Mouse (Mus musculus) testis, postnatal 14 days (tissue): ENCODE measurements around the gene Gm3685.
"Not testable (repeated sequence)": the region's sequence is repeated elsewhere in the genome, so short reads cannot be mapped to it uniquely, and the experiment has no call there.

Experiments used
- DNase-seq: peaks from one replicate; pipeline ENCODE4 v3.0.0; 2021; ENCODE audit warnings: low spot score

Gm3685 gene

DNA sequence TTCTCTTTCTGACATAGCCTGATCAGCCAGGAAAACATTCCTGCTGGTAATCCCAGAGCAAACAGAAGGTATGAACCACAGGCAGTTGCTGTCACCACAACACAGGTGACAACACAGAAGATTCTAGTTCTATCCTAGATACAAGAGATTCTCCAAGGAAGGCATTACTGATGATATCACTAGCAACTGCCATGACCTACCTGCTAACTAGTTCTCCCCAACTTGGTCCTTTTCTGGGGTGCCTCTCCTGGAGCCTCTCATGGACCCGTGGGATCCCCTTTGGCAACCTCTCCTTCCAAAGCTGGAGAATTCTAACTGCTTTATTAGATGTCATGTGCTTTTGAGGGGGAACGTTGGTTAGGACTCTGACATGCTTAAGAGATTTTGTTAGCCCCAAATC is at the start of gene Gm3685:
Gene Gm3685, minus strand, starts transcription at position 101 of the 400 bp plus-strand sequence.
- DNase-seq, result not testable (repeated sequence)

DNA sequence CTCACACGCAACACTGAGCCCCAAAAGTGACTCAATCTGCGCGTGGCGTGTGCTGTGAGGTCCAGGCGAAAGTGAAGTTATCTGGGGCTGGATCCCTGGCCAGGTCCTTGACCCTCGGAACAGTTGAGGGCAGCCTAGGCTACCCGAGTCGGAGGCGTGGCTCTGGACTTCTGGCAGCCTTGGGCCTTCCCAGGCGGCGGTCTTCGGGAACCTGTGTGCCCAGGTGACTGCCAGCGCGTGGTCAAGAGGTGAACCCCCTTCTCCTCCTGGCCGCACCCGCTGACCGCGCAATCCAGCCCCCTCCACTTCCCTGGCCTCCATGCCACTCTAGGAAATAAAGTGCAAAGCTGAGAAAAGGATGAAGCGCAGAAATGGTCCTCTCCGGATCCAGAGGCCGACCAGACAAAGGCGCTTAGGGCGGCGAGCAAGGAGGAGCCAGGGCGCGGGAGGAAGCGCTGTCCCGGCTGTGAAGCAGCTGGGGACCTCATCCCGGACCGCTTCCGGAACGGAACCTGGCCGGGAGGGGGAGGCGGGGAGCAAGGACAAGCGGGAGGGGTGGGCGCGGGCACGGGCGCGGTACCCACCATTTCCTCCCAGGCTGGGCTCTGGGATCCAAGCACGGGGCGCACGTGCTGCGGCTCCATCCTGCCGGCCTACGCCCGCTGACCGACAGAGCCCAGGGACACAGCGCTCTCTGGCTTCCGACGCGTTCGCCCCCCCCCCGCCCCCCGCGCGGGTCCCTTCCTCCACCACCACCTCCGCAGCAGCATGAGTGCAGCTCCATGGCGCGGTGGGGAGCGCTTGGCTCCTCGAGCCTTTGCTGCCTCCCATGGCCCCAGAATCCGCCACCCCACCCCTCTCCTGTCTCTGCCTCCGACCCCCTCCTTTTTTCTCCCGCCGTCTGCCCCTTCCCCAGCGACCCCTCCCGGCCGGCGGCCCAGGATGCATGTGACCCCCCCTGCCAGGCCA is 17.7 kb downstream of the Gm3685 start, which contains the start of gene Gm10406:
Gene Gm10406, minus strand, starts transcription at position 669 of the 969 bp plus-strand sequence.
- peak; percentile 6 for DNase-seq

DNA sequence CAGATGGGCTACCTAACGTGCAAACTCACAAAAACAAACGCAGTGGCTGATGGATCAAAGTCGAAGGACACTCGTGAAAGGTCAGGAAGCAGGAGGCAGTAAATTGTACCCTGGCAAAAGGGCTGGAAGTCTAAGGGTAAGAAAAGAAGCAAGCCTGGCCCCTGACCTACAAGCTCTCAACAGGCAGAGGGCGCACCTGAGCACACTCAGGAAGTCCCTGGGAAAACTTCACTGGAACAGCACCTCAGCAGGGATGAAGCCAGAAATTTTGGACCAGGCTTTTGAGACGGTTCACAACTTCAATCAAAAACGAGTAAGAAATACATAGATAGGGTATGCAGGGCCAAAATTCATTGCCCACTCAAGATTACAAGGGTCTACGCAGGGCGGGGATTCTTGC is 18.5 kb downstream of the Gm3685 start:
- peak; percentile 2 for DNase-seq
